ENCODE assay signal across 9 mouse cellular contexts in the genomic region with DNA sequence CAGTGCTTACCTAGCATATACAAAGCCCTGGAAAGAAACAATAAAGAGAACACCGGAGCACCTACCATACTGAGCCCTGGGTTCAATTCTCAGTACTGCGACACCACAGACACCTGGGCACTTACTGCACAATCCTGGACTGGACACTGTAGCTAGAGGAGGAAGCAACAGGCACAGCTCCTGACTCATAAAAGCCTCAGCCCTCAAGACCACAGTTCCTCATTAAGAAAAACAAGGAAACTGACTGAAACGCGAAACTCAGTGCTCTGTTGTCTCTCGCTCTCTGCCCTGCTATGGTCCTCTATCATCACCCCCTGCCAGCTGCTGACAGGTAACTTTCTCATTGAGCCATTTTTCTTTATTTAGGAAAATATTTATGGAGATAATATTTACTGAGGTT. TPM values are rescaled to one million over a fixed set of nuclear protein-coding genes. Genes with fewer than 3 reads are reported as not detected.
DNase-seq lines count a peak whose midpoint lies in the region; ATAC-seq and TF ChIP-seq lines count a peak whose summit lies in the region.
"Had no signal": no experiment of that assay in that cellular context is flagged by ENCODE, and none has a peak within 500 bp of the region (broad histone marks: within the 10 kb centered on the region; RNA-seq: fewer than 3 reads in every experiment).

A gene (plus strand): TSS at position 242 of the 400 bp plus-strand sequence.

- no peak for TF ChIP-seq EP300 in stomach, postnatal 0 days (optimal IDR thresholded peaks at IDR 0.05)

- peaks cover 37% of the 10 kb centered on the region for H3K36me3 ChIP-seq in neural tube, embryonic 12.5 days
- peaks cover 35% of the 10 kb centered on the region for H3K36me3 ChIP-seq in neural tube, embryonic 15.5 days
- peaks cover 49% of the 10 kb centered on the region for H3K36me3 ChIP-seq in limb, embryonic 10.5 days
- peaks cover 14% of the 10 kb centered on the region; the same call in 1 of the 2 replicates for H3K36me3 ChIP-seq in stomach, postnatal 0 days (ENCODE audit: control insufficient read depth, insufficient read depth, low read length)

- TF ChIP-seq CTCF in stomach, postnatal 0 days (IDR thresholded peaks at IDR 0.05; ENCODE audit: low read depth), result no peak

- intact Hi-C loops in left cerebral cortex, postnatal 36 days (cut with DNase I), result no loop called here

- no peak for DNase-seq in heart, adult 8-10 months (ENCODE audit: low spot score)
- no peak for DNase-seq in heart, adult 11 months
- DNase-seq in limb, embryonic 10.5 days (ENCODE audit: low spot score), result no peak
- DNase-seq in stomach, postnatal 0 days (ENCODE audit: low spot score), result no peak
- DNase-seq in frontal cortex, postnatal 14 days (ENCODE audit: low spot score in 2 of 2), result no peak
- no peak for DNase-seq in left cerebral cortex, postnatal 36 days (ENCODE audit: low spot score in 2 of 2)

- no peaks in the 10 kb centered on the region for H3K9me3 ChIP-seq in neural tube, embryonic 12.5 days
- no peaks in the 10 kb centered on the region for H3K9me3 ChIP-seq in neural tube, embryonic 15.5 days (replicated peaks)
- no peaks in the 10 kb centered on the region for H3K9me3 ChIP-seq in limb, embryonic 10.5 days (replicated peaks)
- no peaks in the 10 kb centered on the region for H3K9me3 ChIP-seq in stomach, postnatal 0 days (ENCODE audit: control insufficient read depth, low read length)
- H3K9me3 ChIP-seq: megakaryocyte, embryonic 14.5 days had no signal

- no peak within 1 kb of the TSS for H3K4me2 ChIP-seq in neural tube, embryonic 12.5 days (replicated peaks)
- H3K4me2 ChIP-seq in neural tube, embryonic 15.5 days, result no peak within 1 kb of the TSS
- no peak within 1 kb of the TSS for H3K4me2 ChIP-seq in stomach, postnatal 0 days (replicated peaks; ENCODE audit: low read depth)

- no peak within 1 kb of the TSS for H3K27ac ChIP-seq in neural tube, embryonic 12.5 days
- no peak within 1 kb of the TSS for H3K27ac ChIP-seq in neural tube, embryonic 15.5 days (replicated peaks)
- no peak within 1 kb of the TSS for H3K27ac ChIP-seq in limb, embryonic 10.5 days
- H3K27ac ChIP-seq in stomach, postnatal 0 days (replicated peaks), result no peak within 1 kb of the TSS

- H3K4me1 ChIP-seq in neural tube, embryonic 12.5 days, result peaks cover 28% of the 10 kb centered on the region
- peaks cover 27% of the 10 kb centered on the region for H3K4me1 ChIP-seq in neural tube, embryonic 15.5 days
- H3K4me1 ChIP-seq in limb, embryonic 10.5 days, result peaks cover 21% of the 10 kb centered on the region
- no peaks in the 10 kb centered on the region for H3K4me1 ChIP-seq in stomach, postnatal 0 days (replicated peaks; ENCODE audit: control insufficient read depth, insufficient read depth)

- H3K4me3 ChIP-seq in neural tube, embryonic 12.5 days, result no peak within 1 kb of the TSS
- no peak within 1 kb of the TSS for H3K4me3 ChIP-seq in neural tube, embryonic 15.5 days (replicated peaks)
- H3K4me3 ChIP-seq in limb, embryonic 10.5 days, result no peak within 1 kb of the TSS
- H3K4me3 ChIP-seq in stomach, postnatal 0 days (ENCODE audit: low read depth, low read length), result no peak within 1 kb of the TSS

- 85% methylated on average over 5 of the region's 5 CpGs for WGBS in neural tube, embryonic 12.5 days
- WGBS in neural tube, embryonic 15.5 days, result 92% methylated on average over 5 of the region's 5 CpGs
- WGBS in limb, embryonic 10.5 days, result 83% methylated on average over 5 of the region's 5 CpGs
- 74% methylated on average over 5 of the region's 5 CpGs for WGBS in stomach, postnatal 0 days

- H3K9ac ChIP-seq in neural tube, embryonic 12.5 days, result no peak within 1 kb of the TSS
- no peak within 1 kb of the TSS for H3K9ac ChIP-seq in neural tube, embryonic 15.5 days (replicated peaks)
- H3K9ac ChIP-seq in stomach, postnatal 0 days (ENCODE audit: low read length), result no peak within 1 kb of the TSS

- no peak for ATAC-seq in neural tube, embryonic 12.5 days (ENCODE audit: low FRiP score, low read depth)
- ATAC-seq in neural tube, embryonic 15.5 days (ENCODE audit: low FRiP score), result no peak
- no peak; the same call in 1 of the 2 replicates for ATAC-seq in stomach, postnatal 0 days (ENCODE audit: low FRiP score, low TSS enrichment)

- H3K27me3 ChIP-seq in neural tube, embryonic 12.5 days (replicated peaks), result no peaks in the 10 kb centered on the region
- no peaks in the 10 kb centered on the region for H3K27me3 ChIP-seq in neural tube, embryonic 15.5 days (replicated peaks)
- no peaks in the 10 kb centered on the region for H3K27me3 ChIP-seq in limb, embryonic 10.5 days (ENCODE audit: low read depth, poor library complexity, severe bottlenecking)
- H3K27me3 ChIP-seq in stomach, postnatal 0 days (ENCODE audit: control insufficient read depth, insufficient read depth, low read length), result no peaks in the 10 kb centered on the region
- H3K27me3 ChIP-seq: megakaryocyte, embryonic 14.5 days had no signal

RNA-seq across cellular contexts. Expression of the gene that starts here (rescaled TPM):
- 10 to 100 TPM; 10.3 to 14.4 (median 12.2) TPM for total RNA-seq in heart, adult 8-10 months (2022)
- 10.0 and 12.5 TPM in 2 replicates for polyA plus RNA-seq in neural tube, embryonic 12.5 days (2016; fragmentation: Nextera tagmentation; extraction: Ambion mirVana)
- polyA plus RNA-seq in neural tube, embryonic 15.5 days (2015; fragmentation: Nextera tagmentation; extraction: Ambion mirVana), result 9.6 and 10.9 TPM in 2 replicates
- 20.9 and 22.2 TPM in 2 replicates for polyA plus RNA-seq in limb, embryonic 10.5 days (2016; fragmentation: Nextera tagmentation; extraction: Ambion mirVana)
- 30.0 and 30.2 TPM in 2 replicates for polyA plus RNA-seq in stomach, postnatal 0 days (2015; fragmentation: Nextera tagmentation; extraction: Ambion mirVana)
- 1 to 10 TPM; 7.5 to 8.7 TPM for total RNA-seq in left cerebral cortex, postnatal 36 days (2021)
